Mouse (Mus musculus) CH12.LX (cell line): ENCODE results near the gene Uchl5.

Source experiments
- CHD1 ChIP-seq: IDR thresholded peaks from 2 replicates; pipeline ENCODE4 v1.6.1; 2012; ENCODE audit warnings: low read depth, low read length, improper control_type of control experiment, inconsistent platforms
- CHD2 ChIP-seq: IDR thresholded peaks from 2 replicates; pipeline ENCODE4 v1.6.1; 2011; ENCODE audit warnings: low read length, improper control_type of control experiment
- CTCF ChIP-seq, 2 experiments: IDR thresholded peaks in 1 of 2; conservative IDR thresholded peaks in 1 of 2; 2 replicates each; pipeline ENCODE4 v1.5.1; 2011 to 2012; ENCODE audit warnings: low read depth in 2 of 2, low read length in 2 of 2, improper control_type of control experiment in 1 of 2, inconsistent platforms in 1 of 2, mild to moderate bottlenecking in 1 of 2, moderate library complexity in 1 of 2
- E2F4 ChIP-seq: IDR thresholded peaks from 2 replicates; pipeline ENCODE4 v1.6.1; 2011; ENCODE audit warnings: low read depth, low read length, improper control_type of control experiment; ENCODE audit not compliant: insufficient replicate concordance
- EP300 ChIP-seq: IDR thresholded peaks from 2 replicates; pipeline ENCODE4 v1.6.1; 2011; ENCODE audit warnings: low read length, improper control_type of control experiment
- HCFC1 ChIP-seq: IDR thresholded peaks from 2 replicates; pipeline ENCODE4 v1.6.1; 2012; ENCODE audit warnings: low read depth, mild to moderate bottlenecking, inconsistent platforms, low read length, improper control_type of control experiment
- JUN ChIP-seq: IDR thresholded peaks from 2 replicates; pipeline ENCODE4 v1.6.1; 2011; ENCODE audit warnings: low read depth, mild to moderate bottlenecking, low read length, improper control_type of control experiment, moderate library complexity; ENCODE audit not compliant: insufficient read depth
- MAFK ChIP-seq: IDR thresholded peaks from 2 replicates; pipeline ENCODE4 v1.6.1; 2011; ENCODE audit warnings: low read length, improper control_type of control experiment; ENCODE audit not compliant: insufficient replicate concordance
- RCOR1 ChIP-seq: conservative IDR thresholded peaks from 2 replicates; pipeline ENCODE4 v1.6.1; 2012; ENCODE audit warnings: low read depth, mild to moderate bottlenecking, inconsistent platforms, low read length, improper control_type of control experiment
- SIN3A ChIP-seq: IDR thresholded peaks from 2 replicates; pipeline ENCODE4 v1.6.1; 2012; ENCODE audit warnings: low read length, improper control_type of control experiment, inconsistent platforms
- SMC3 ChIP-seq: IDR thresholded peaks from 2 replicates; pipeline ENCODE4 v1.6.1; 2011; ENCODE audit warnings: low read depth, low read length, improper control_type of control experiment
- TCF12 ChIP-seq: IDR thresholded peaks from 2 replicates; pipeline ENCODE4 v1.6.1; 2014; ENCODE audit warnings: low read depth, mild to moderate bottlenecking, inconsistent platforms, low read length, improper control_type of control experiment
- ZNF384 ChIP-seq: IDR thresholded peaks from 2 replicates; pipeline ENCODE4 v1.6.1; 2012; ENCODE audit warnings: low read depth, low read length, improper control_type of control experiment, inconsistent platforms

GRCm38 (mm10) chr1:143822677-143823076 is 45.6 kb downstream of the Uchl5 start:
- TF ChIP-seq EP300 = no peak
- no peak for TF ChIP-seq CHD1
- no peak for TF ChIP-seq CTCF (conservative IDR thresholded peaks at IDR 0.05 in 1 of 2, IDR thresholded peaks at IDR 0.05 in 1 of 2; ENCODE audit: low read depth in 2 of 2, low read length in 2 of 2)
- no peak for TF ChIP-seq ZNF384
- no peak for TF ChIP-seq SMC3
- no peak for TF ChIP-seq TCF12
- TF ChIP-seq MAFK = no peak
- no peak for TF ChIP-seq HCFC1
- no peak for TF ChIP-seq SIN3A
- no peak for TF ChIP-seq RCOR1
- TF ChIP-seq JUN = no peak
- no peak for TF ChIP-seq CHD2
- no peak for TF ChIP-seq E2F4
